Mouse (Mus musculus): ENCODE data around the gene Olfr1202.

Olfr1202 gene

GRCm38 (mm10) chr2:88814196-88814595, at the start of gene Olfr1202:
TSS of gene Olfr1202 (plus strand) at chr2:88814496.
- no peak for DNase-seq (ENCODE audit: low spot score)

GRCm38 (mm10) chr2:88770388-88770787, 43.9 kb upstream of the Olfr1202 start, which contains the start of gene Olfr1200:
TSS of gene Olfr1200 (minus strand) at chr2:88770488.
- DNase-seq (ENCODE audit: low spot score), result no peak

- no peak for DNase-seq (ENCODE audit: low spot score)
These were observed 21.6 kb upstream of the Olfr1202 start, which contains the start of gene Olfr1201 for GRCm38 (mm10) chr2:88792736-88793135. TSS of gene Olfr1201 (plus strand) at chr2:88793036.

GRCm38 (mm10) chr2:88829437-88829836, 15.1 kb downstream of the Olfr1202 start, which contains the start of gene Olfr1205:
TSS of gene Olfr1205 (plus strand) at chr2:88829737.
- no peak for DNase-seq (ENCODE audit: low spot score)

- no peak for DNase-seq (ENCODE audit: low spot score)
These were observed 24.2 kb downstream of the Olfr1202 start for GRCm38 (mm10) chr2:88838477-88838876.

- DNase-seq (ENCODE audit: low spot score), result no peak
These were observed 34.7 kb downstream of the Olfr1202 start, which contains the start of gene Olfr1204 for GRCm38 (mm10) chr2:88848992-88849391. TSS of gene Olfr1204 (plus strand) at chr2:88849292.

- DNase-seq (ENCODE audit: low spot score), result no peak
These were observed 48.6 kb downstream of the Olfr1202 start, which contains the start of gene Olfr1206 for GRCm38 (mm10) chr2:88862931-88863330. TSS of gene Olfr1206 (plus strand) at chr2:88863231.
